8 mouse cellular contexts compared by ENCODE assay signal in genomic region chr3:94442951-94443596, GRCm38 (mm10). TPM values are rescaled to one million over a fixed set of nuclear protein-coding genes. Genes with fewer than 3 reads are reported as not detected.
A peak's percentile ranks its signal among the peaks of the same experiment; 100 is the strongest.
DNase-seq lines count a peak whose midpoint lies in the region; ATAC-seq and TF ChIP-seq lines count a peak whose summit lies in the region.

Gene Mrpl9 (plus strand): TSS chr3:94443318.

- H3K27me3 ChIP-seq in ES-Bruce4 (ENCODE audit: control insufficient read depth, insufficient read depth, low read length, poor library complexity, severe bottlenecking), result peaks cover 1% of the 10 kb centered on the region; the same call in 1 of the 2 replicates
- no peaks in the 10 kb centered on the region for H3K27me3 ChIP-seq in forebrain, embryonic 14.5 days (replicated peaks; ENCODE audit: control insufficient read depth, insufficient read depth, low read length)
- H3K27me3 ChIP-seq in neural tube, embryonic 15.5 days (replicated peaks), result peaks cover 6% of the 10 kb centered on the region; the same call in 1 of the 2 replicates

- WGBS in forebrain, embryonic 14.5 days, result under 1% methylated on average over 39 of the region's 39 CpGs
- 1% methylated on average over 38 of the region's 39 CpGs for WGBS in neural tube, embryonic 15.5 days

- no peak for TF ChIP-seq CTCF in ES-Bruce4 (IDR thresholded peaks at IDR 0.05; ENCODE audit: low read depth, low read length)

- peak; percentile 66 for TF ChIP-seq POLR2A in ES-Bruce4 (IDR thresholded peaks at IDR 0.05; ENCODE audit: insufficient read depth, low read length)

- no peaks in the 10 kb centered on the region for H3K4me1 ChIP-seq in ES-Bruce4 (ENCODE audit: control insufficient read depth, insufficient read depth, low read length)
- H3K4me1 ChIP-seq in forebrain, embryonic 14.5 days (ENCODE audit: control insufficient read depth, insufficient read depth, low read length), result peaks cover 2% of the 10 kb centered on the region; the same call in 1 of the 2 replicates
- H3K4me1 ChIP-seq in neural tube, embryonic 15.5 days, result peaks cover 16% of the 10 kb centered on the region

- H3K9me3 ChIP-seq in ES-Bruce4 (replicated peaks; ENCODE audit: control insufficient read depth, insufficient read depth, low read length, poor library complexity, severe bottlenecking), result no peaks in the 10 kb centered on the region
- no peaks in the 10 kb centered on the region for H3K9me3 ChIP-seq in forebrain, embryonic 14.5 days (replicated peaks; ENCODE audit: control insufficient read depth, low read length)
- H3K9me3 ChIP-seq in neural tube, embryonic 15.5 days (replicated peaks), result no peaks in the 10 kb centered on the region

- DNase-seq in forebrain, embryonic 14.5 days (ENCODE audit: low spot score), result peak; percentile 97
- DNase-seq in heart, postnatal 14 days, result peak; percentile 97 to 98
- DNase-seq in layer of hippocampus, adult 11-12 months (ENCODE audit: low spot score), result peak; percentile 95
- peak; percentile 91 to 93 for DNase-seq in lung, adult 18-20 months
- DNase-seq in testis, postnatal 14 days (ENCODE audit: low spot score), result peak; percentile 95

- peak; percentile 96 for ATAC-seq in cerebellum, adult (ENCODE audit: insufficient number of reproducible peaks, low FRiP score, low TSS enrichment)
- peak; percentile 98 for ATAC-seq in forebrain, embryonic 14.5 days
- peak; percentile 98 for ATAC-seq in neural tube, embryonic 15.5 days (ENCODE audit: low FRiP score)

- TF ChIP-seq EP300 in ES-Bruce4 (IDR thresholded peaks at IDR 0.05; ENCODE audit: insufficient read depth, low read depth, low read length), result no peak

- peak within 1 kb of the TSS; percentile 78 for H3K9ac ChIP-seq in ES-Bruce4 (ENCODE audit: low read depth, poor library complexity, severe bottlenecking)
- H3K9ac ChIP-seq in forebrain, embryonic 14.5 days (ENCODE audit: low read length), result peak within 1 kb of the TSS; percentile 88
- peak within 1 kb of the TSS; percentile 86 for H3K9ac ChIP-seq in neural tube, embryonic 15.5 days (replicated peaks)

- no peak within 1 kb of the TSS for H3K27ac ChIP-seq in ES-Bruce4 (ENCODE audit: insufficient read depth, low read length)
- H3K27ac ChIP-seq in forebrain, embryonic 14.5 days (ENCODE audit: low read depth, low read length), result 0 out of 2 replicates have a peak within 1 kb of the TSS, but pooled peaks have one; percentile 27
- H3K27ac ChIP-seq in neural tube, embryonic 15.5 days (replicated peaks), result peak within 1 kb of the TSS; percentile 78

- peak within 1 kb of the TSS; percentile 91 for H3K4me2 ChIP-seq in forebrain, embryonic 14.5 days (ENCODE audit: low read length)
- H3K4me2 ChIP-seq in neural tube, embryonic 15.5 days, result peak within 1 kb of the TSS; percentile 69

- peak within 1 kb of the TSS; percentile 93 for H3K4me3 ChIP-seq in ES-Bruce4 (ENCODE audit: low read depth, low read length)
- H3K4me3 ChIP-seq in forebrain, embryonic 14.5 days (ENCODE audit: low read depth, low read length), result peak within 1 kb of the TSS; percentile 94
- peak within 1 kb of the TSS; percentile 83 for H3K4me3 ChIP-seq in neural tube, embryonic 15.5 days (replicated peaks)

- intact Hi-C loops in heart, postnatal 14 days (cut with DNase I), result loop anchor here (5.0 kb wide), 1 partner anchor 76 kb away; no protein-coding TSS in a partner anchor

- peaks cover 20% of the 10 kb centered on the region for H3K36me3 ChIP-seq in ES-Bruce4 (ENCODE audit: control insufficient read depth, insufficient read depth, low read length, poor library complexity, severe bottlenecking)
- peaks cover 36% of the 10 kb centered on the region for H3K36me3 ChIP-seq in forebrain, embryonic 14.5 days (ENCODE audit: control insufficient read depth, insufficient read depth, low read length)
- peaks cover 36% of the 10 kb centered on the region for H3K36me3 ChIP-seq in neural tube, embryonic 15.5 days

RNA-seq across cellular contexts. Expression of gene Mrpl9, which starts in this region (rescaled TPM):
- 31.3 and 32.3 TPM in 2 replicates for polyA plus RNA-seq in ES-Bruce4 (2011; ENCODE audit: insufficient read depth, insufficient read length, low read depth, missing spikeins)
- polyA plus RNA-seq in forebrain, embryonic 14.5 days (2014; fragmentation: Nextera tagmentation; extraction: Ambion mirVana), result 57.2 and 58.6 TPM in 2 replicates
- 10 to 100 TPM; 62.4 to 66.5 TPM for total RNA-seq in heart, postnatal 14 days (2021)
- 61.8 and 63.3 TPM in 2 replicates for polyA plus RNA-seq in neural tube, embryonic 15.5 days (2015; fragmentation: Nextera tagmentation; extraction: Ambion mirVana)
